Mouse (Mus musculus): ENCODE measurements at regions not wholly inside any gene's neighbourhood (a gene's known extent, or its start where the extent isn't known, plus 50 kb on each side); places are given as distances from the start of the nearest gene placed in this dataset.
"Not testable (repeated sequence)": the region's sequence is repeated elsewhere in the genome, so short reads cannot be mapped to it uniquely, and the experiment has no call there.

DNA sequence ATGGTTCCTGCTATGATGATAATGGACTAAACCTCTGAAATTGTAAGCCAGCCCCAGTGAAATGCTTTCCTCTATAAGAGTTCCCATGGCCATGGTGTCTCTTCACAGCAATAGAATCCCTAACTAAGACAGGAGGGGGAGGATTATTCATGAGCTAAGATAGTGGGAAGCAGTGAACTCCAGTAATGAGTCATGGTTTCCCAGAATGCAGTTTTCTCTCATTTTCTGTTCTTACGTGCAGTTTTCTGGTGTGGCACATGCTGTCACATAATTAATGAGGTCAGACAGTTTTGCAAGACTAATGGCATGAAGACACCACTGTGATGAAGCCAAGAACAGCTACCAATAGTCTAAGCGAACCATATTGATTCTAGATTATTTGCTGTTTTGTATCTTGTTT, 118.9 kb upstream of the Palmd start:
- no peaks in the 10 kb centered on the region for H3K4me1 ChIP-seq (replicated peaks; ENCODE audit: control insufficient read depth, insufficient read depth, low read length)
- ATAC-seq (ENCODE audit: low FRiP score) (no peak), DNase-seq (ENCODE audit: low spot score) (no peak)
- H3K27ac ChIP-seq = no peak overlapping the region
- H3K4me2 ChIP-seq (replicated peaks) = no peak overlapping the region
- H3K27me3 ChIP-seq (ENCODE audit: control insufficient read depth, insufficient read depth, low read length) = no peaks in the 10 kb centered on the region
- H3K9me3 ChIP-seq (ENCODE audit: control insufficient read depth, low read length) = no peaks in the 10 kb centered on the region
- H3K4me3 ChIP-seq (replicated peaks; ENCODE audit: low read length) = no peak overlapping the region
- WGBS = 74% methylated on average over 2 of the region's 2 CpGs
- no peaks in the 10 kb centered on the region for H3K36me3 ChIP-seq (replicated peaks; ENCODE audit: control insufficient read depth, insufficient read depth)
- no peak overlapping the region for H3K9ac ChIP-seq

DNA sequence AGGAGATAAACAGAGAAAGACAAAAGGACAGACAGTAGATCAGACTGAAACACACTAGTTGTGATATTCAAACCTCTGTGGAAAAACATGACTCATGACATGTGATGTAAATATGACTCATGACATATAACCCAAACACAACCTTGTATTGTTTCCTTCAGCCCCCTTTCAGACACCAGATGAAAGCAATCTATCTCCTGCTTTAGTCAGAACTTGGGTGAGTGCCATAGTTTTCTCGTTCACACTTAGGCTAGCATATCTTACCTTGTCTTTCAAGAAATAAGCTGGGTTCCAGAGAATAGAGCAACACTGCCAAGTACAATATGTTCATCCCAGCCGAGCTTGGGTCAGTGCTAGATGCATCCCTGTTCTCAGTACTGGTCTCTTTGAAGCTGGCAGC, 107.9 kb upstream of the Palmd start:
- ATAC-seq (ENCODE audit: low FRiP score) (no peak), DNase-seq (ENCODE audit: low spot score) (no peak)
- H3K36me3 ChIP-seq (replicated peaks; ENCODE audit: control insufficient read depth, insufficient read depth) = no peaks in the 10 kb centered on the region
- no peak overlapping the region for H3K9ac ChIP-seq
- 75% methylated on average over 2 of the region's 2 CpGs for WGBS
- 0 out of 2 replicates have a peak, but pooled peaks cover 3% of the 10 kb centered on the region for H3K9me3 ChIP-seq (ENCODE audit: control insufficient read depth, low read length)
- no peaks in the 10 kb centered on the region for H3K4me1 ChIP-seq (replicated peaks; ENCODE audit: control insufficient read depth, insufficient read depth, low read length)
- H3K4me3 ChIP-seq (replicated peaks; ENCODE audit: low read length) = no peak overlapping the region
- no peak overlapping the region for H3K27ac ChIP-seq
- H3K4me2 ChIP-seq (replicated peaks) = no peak overlapping the region
- no peaks in the 10 kb centered on the region for H3K27me3 ChIP-seq (ENCODE audit: control insufficient read depth, insufficient read depth, low read length)

DNA sequence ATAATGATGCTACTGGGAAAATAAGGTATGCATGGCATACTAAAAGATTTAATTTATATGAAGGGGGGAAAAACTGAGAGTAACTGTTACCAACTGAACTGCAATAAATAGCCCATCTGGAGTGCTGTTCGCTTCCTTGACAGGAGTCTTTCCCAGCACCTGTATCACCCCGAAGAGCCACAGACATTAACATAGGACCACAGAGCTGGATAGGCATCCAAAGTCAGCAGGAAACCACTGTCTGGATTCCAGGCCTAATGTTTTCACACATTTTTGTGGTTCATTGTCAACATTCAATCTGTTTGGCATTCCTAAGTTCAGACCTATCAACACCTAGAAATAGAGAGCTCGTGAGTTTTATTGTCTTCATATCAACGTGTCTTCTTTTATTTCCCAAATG, 104.6 kb upstream of the Palmd start:
- no peak overlapping the region for H3K27ac ChIP-seq
- no peak overlapping the region for H3K9ac ChIP-seq
- H3K4me2 ChIP-seq (replicated peaks) = no peak overlapping the region
- no peak overlapping the region for H3K4me3 ChIP-seq (replicated peaks; ENCODE audit: low read length)
- DNase-seq (ENCODE audit: low spot score) (no peak), ATAC-seq (ENCODE audit: low FRiP score) (no peak)
- H3K9me3 ChIP-seq (ENCODE audit: control insufficient read depth, low read length) = 0 out of 2 replicates have a peak, but pooled peaks cover 3% of the 10 kb centered on the region
- H3K27me3 ChIP-seq (ENCODE audit: control insufficient read depth, insufficient read depth, low read length) = no peaks in the 10 kb centered on the region
- no peaks in the 10 kb centered on the region for H3K4me1 ChIP-seq (replicated peaks; ENCODE audit: control insufficient read depth, insufficient read depth, low read length)
- 82% methylated on average over 4 of the region's 4 CpGs for WGBS
- no peaks in the 10 kb centered on the region for H3K36me3 ChIP-seq (replicated peaks; ENCODE audit: control insufficient read depth, insufficient read depth)

DNA sequence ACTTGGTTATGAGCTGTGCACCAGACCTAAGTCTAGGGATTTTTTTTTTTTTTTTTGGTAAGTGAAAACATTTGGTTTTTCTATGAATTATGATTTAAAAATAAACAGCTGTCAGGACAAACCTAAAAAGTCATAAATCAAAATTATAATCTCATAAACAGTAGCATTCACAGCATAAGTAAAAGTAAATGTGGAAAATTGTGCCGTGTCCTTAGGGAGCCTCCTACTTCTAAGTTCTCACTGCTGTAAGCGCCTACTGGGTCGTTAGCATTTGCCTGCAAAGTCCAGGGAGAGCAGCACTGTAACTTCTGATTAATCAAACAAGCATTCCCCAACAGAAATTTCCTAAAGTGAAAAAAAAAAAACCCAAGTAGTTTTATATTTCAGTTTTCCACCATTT, 104.2 kb upstream of the Palmd start:
- Histone ChIP-seq H3K27me3 (ENCODE audit: control insufficient read depth, insufficient read depth, low read length) (no peaks in the 10 kb centered on the region), H3K9ac (no peak overlapping the region), H3K4me1 (replicated peaks; ENCODE audit: control insufficient read depth, insufficient read depth, low read length) (no peaks in the 10 kb centered on the region), H3K27ac (no peak overlapping the region), H3K4me3 (replicated peaks; ENCODE audit: low read length) (no peak overlapping the region), H3K36me3 (replicated peaks; ENCODE audit: control insufficient read depth, insufficient read depth) (no peaks in the 10 kb centered on the region), H3K9me3 (ENCODE audit: control insufficient read depth, low read length) (0 out of 2 replicates have a peak, but pooled peaks cover 3% of the 10 kb centered on the region), H3K4me2 (replicated peaks) (no peak overlapping the region)
- no peak for ATAC-seq (ENCODE audit: low FRiP score)
- no peak for DNase-seq (ENCODE audit: low spot score)
- 68% methylated on average over 3 of the region's 3 CpGs for WGBS

DNA sequence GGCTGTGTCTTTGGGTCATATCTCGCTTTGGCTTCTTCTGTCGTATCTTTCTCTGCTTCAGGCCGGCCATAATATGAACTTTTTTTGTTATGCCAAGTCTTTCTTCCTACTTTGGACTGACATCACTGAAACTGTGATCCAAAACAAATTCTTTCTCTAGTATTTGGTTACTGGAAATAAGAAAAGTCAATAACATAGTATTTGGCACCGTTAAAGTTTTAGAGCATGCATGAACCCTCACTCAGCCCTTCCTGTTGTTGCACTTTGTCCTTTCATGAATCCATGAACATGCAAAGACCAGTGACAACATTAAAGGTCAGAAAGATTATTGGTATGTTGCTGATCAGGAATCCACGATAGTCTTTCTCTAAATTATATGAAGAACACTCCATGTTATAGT, 103.1 kb upstream of the Palmd start:
- no peaks in the 10 kb centered on the region for H3K4me1 ChIP-seq (replicated peaks; ENCODE audit: control insufficient read depth, insufficient read depth, low read length)
- no peak overlapping the region for H3K4me3 ChIP-seq (replicated peaks; ENCODE audit: low read length)
- 0 out of 2 replicates have a peak, but pooled peaks cover 3% of the 10 kb centered on the region for H3K9me3 ChIP-seq (ENCODE audit: control insufficient read depth, low read length)
- H3K27ac ChIP-seq = no peak overlapping the region
- DNase-seq (ENCODE audit: low spot score) (no peak), ATAC-seq (ENCODE audit: low FRiP score) (no peak)
- no peaks in the 10 kb centered on the region for H3K27me3 ChIP-seq (ENCODE audit: control insufficient read depth, insufficient read depth, low read length)
- H3K36me3 ChIP-seq (replicated peaks; ENCODE audit: control insufficient read depth, insufficient read depth) = no peaks in the 10 kb centered on the region
- H3K4me2 ChIP-seq (replicated peaks) = no peak overlapping the region
- 95% methylated on average over 5 of the region's 5 CpGs for WGBS
- no peak overlapping the region for H3K9ac ChIP-seq

DNA sequence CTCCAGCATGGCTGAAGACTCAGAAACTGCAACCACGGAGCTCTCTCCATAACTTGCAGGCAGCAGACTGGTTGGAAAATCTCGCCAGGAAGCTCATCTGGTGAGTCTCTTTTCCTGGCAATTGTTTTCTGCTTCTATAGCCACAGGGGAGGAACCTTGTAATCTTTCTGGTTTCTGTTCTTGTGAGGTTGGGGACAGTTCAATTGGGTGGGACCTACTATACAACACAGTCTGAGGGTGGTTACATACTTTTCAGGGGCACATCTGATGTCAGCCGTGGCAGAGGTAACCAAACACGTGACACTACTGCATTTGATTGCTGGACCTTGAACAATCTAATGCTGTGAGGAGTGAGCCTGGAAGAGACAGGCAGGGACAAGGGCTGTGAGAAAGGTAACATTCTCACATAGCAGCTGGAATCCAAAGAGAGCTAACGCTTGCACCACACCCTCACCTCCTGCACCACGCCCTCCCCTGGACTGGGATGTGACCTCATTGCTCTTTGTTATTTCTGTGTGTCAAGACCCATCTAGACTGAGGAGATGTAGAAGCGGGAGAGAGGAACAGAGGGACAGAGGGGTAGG, 98.8 kb upstream of the Palmd start:
- no peaks in the 10 kb centered on the region for H3K27me3 ChIP-seq (ENCODE audit: control insufficient read depth, insufficient read depth, low read length)
- no peaks in the 10 kb centered on the region for H3K36me3 ChIP-seq (replicated peaks; ENCODE audit: control insufficient read depth, insufficient read depth)
- no peak overlapping the region for H3K4me2 ChIP-seq (replicated peaks)
- H3K27ac ChIP-seq = no peak overlapping the region
- ATAC-seq (ENCODE audit: low FRiP score) = no peak
- no peaks in the 10 kb centered on the region for H3K4me1 ChIP-seq (replicated peaks; ENCODE audit: control insufficient read depth, insufficient read depth, low read length)
- 84% methylated on average over 7 of the region's 7 CpGs for WGBS
- DNase-seq (ENCODE audit: low spot score) = no peak
- no peak overlapping the region for H3K4me3 ChIP-seq (replicated peaks; ENCODE audit: low read length)
- H3K9ac ChIP-seq = no peak overlapping the region
- H3K9me3 ChIP-seq (ENCODE audit: control insufficient read depth, low read length) = 0 out of 2 replicates have a peak, but pooled peaks cover 3% of the 10 kb centered on the region

DNA sequence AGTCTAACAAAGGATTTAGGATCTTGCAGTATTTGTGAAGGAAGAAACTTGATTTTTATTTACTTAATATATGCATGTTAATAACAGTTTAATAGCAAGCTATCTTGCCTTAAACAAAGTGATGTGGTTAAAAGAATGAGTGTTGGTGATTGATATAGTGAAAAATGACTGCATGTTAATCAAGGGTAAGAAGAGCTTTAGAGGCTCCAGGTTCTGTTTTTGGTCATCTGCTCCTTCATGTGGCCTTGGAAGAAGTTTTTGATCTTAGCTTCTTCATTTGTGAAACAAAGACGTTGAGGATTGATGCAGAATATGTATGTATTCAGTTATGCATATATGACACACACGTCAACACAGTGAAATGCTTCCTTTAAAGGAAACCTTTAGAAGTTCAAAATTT, 97.1 kb upstream of the Palmd start:
- Histone ChIP-seq H3K9me3 (ENCODE audit: control insufficient read depth, low read length) (no peaks in the 10 kb centered on the region), H3K4me2 (replicated peaks) (no peak overlapping the region), H3K4me3 (replicated peaks; ENCODE audit: low read length) (no peak overlapping the region), H3K4me1 (replicated peaks; ENCODE audit: control insufficient read depth, insufficient read depth, low read length) (no peaks in the 10 kb centered on the region), H3K9ac (no peak overlapping the region), H3K36me3 (replicated peaks; ENCODE audit: control insufficient read depth, insufficient read depth) (no peaks in the 10 kb centered on the region), H3K27ac (no peak overlapping the region), H3K27me3 (ENCODE audit: control insufficient read depth, insufficient read depth, low read length) (no peaks in the 10 kb centered on the region)
- DNase-seq (ENCODE audit: low spot score) (no peak), ATAC-seq (ENCODE audit: low FRiP score) (no peak)
- 87% methylated on average over 2 of the region's 2 CpGs for WGBS

DNA sequence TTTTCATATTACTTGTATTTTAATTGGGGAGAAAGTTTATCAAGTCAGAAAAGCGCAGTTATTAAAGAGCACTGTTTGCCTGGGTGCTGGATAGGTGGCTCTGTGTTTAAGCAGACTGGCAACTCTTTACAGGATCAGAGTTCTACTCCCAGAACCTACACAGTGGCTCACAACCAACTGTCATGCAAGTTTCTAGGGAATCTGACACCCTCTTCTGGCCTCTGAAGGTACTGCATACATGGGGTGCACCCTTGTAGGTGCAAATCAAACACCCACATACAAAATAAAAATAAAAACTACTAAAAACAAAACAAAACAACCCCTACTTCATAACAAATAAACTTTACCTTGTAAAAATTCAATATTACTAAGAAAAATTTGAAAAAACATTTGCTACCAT, 93.0 kb upstream of the Palmd start:
- H3K27me3 ChIP-seq (ENCODE audit: control insufficient read depth, insufficient read depth, low read length) = no peaks in the 10 kb centered on the region
- no peaks in the 10 kb centered on the region for H3K9me3 ChIP-seq (ENCODE audit: control insufficient read depth, low read length)
- no peaks in the 10 kb centered on the region for H3K4me1 ChIP-seq (replicated peaks; ENCODE audit: control insufficient read depth, insufficient read depth, low read length)
- no peak overlapping the region for H3K4me2 ChIP-seq (replicated peaks)
- no peaks in the 10 kb centered on the region for H3K36me3 ChIP-seq (replicated peaks; ENCODE audit: control insufficient read depth, insufficient read depth)
- no peak overlapping the region for H3K27ac ChIP-seq
- WGBS = 73% methylated on average over 1 of the region's 1 CpGs
- no peak for ATAC-seq (ENCODE audit: low FRiP score)
- H3K9ac ChIP-seq = no peak overlapping the region
- DNase-seq (ENCODE audit: low spot score) = no peak
- H3K4me3 ChIP-seq (replicated peaks; ENCODE audit: low read length) = no peak overlapping the region

DNA sequence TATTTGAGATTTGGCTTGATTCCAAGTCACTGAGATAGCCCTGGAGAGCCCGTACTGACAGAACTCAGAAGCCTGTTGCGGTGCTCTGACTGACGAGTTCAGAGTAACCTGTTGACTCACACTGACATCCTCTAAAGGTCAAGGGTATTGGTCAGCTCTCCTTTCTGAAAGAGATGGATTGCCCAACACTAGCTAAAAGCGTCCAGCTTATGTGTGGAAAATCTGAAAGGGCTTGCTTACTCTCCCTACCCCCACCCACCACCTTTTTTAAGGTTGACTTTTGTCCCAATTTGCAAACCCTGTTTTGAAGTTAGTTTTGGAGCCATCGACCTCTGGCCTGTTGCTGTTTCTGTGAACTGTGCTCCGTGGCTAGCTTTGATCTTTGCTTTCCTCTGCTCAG, 92.4 kb upstream of the Palmd start:
- ATAC-seq (ENCODE audit: low FRiP score) (no peak), DNase-seq (ENCODE audit: low spot score) (no peak)
- no peaks in the 10 kb centered on the region for H3K36me3 ChIP-seq (replicated peaks; ENCODE audit: control insufficient read depth, insufficient read depth)
- no peak overlapping the region for H3K9ac ChIP-seq
- 72% methylated on average over 6 of the region's 6 CpGs for WGBS
- no peaks in the 10 kb centered on the region for H3K27me3 ChIP-seq (ENCODE audit: control insufficient read depth, insufficient read depth, low read length)
- no peak overlapping the region for H3K4me3 ChIP-seq (replicated peaks; ENCODE audit: low read length)
- H3K27ac ChIP-seq = no peak overlapping the region
- no peaks in the 10 kb centered on the region for H3K4me1 ChIP-seq (replicated peaks; ENCODE audit: control insufficient read depth, insufficient read depth, low read length)
- no peaks in the 10 kb centered on the region for H3K9me3 ChIP-seq (ENCODE audit: control insufficient read depth, low read length)
- H3K4me2 ChIP-seq (replicated peaks) = no peak overlapping the region

DNA sequence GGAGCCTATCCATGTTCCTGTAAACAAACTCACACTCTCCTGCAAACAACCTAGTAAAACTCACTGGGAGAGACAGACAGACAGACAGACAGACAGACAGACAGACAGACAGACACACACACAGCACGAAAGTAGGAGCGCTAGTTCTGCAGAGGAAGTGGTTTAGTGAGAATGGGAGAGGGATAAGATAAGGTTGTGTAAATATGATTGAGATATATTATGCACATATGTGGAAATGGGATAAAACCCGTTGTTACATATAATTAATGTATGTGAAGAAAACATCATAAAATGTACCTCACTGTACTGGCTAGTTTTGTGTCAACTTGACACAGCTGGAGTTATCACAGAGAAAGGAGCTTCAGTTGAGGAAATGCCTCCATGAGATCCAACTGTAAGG, 85.9 kb upstream of the Palmd start:
- not testable (repeated sequence) for H3K36me3 ChIP-seq (replicated peaks; ENCODE audit: control insufficient read depth, insufficient read depth); H3K27ac ChIP-seq; H3K9ac ChIP-seq; H3K27me3 ChIP-seq (ENCODE audit: control insufficient read depth, insufficient read depth, low read length); H3K9me3 ChIP-seq (ENCODE audit: control insufficient read depth, low read length); H3K4me3 ChIP-seq (replicated peaks; ENCODE audit: low read length); H3K4me2 ChIP-seq (replicated peaks); ATAC-seq (ENCODE audit: low FRiP score); H3K4me1 ChIP-seq (replicated peaks; ENCODE audit: control insufficient read depth, insufficient read depth, low read length); DNase-seq (ENCODE audit: low spot score)
- 97% methylated on average over 3 of the region's 3 CpGs for WGBS
